Mouse (Mus musculus) cortical plate, adult 2 months (tissue): Measurements from ENCODE around the gene Efna3.

Experiments used
- CTCF ChIP-seq: fragments of 200-500 bp; IDR thresholded peaks from 2 replicates; pipeline ENCODE4 v1.5.1; 2011; ENCODE audit warnings: mild to moderate bottlenecking, control low read depth, low read length; ENCODE audit not compliant: insufficient read depth; ENCODE audit errors: extremely low read depth
- POLR2A ChIP-seq: fragments of 200-500 bp; IDR thresholded peaks from 2 replicates; pipeline ENCODE4 v1.6.1; 2011; ENCODE audit warnings: mild to moderate bottlenecking, low read length, control low read depth; ENCODE audit not compliant: insufficient read depth; ENCODE audit errors: extremely low read depth

DNA sequence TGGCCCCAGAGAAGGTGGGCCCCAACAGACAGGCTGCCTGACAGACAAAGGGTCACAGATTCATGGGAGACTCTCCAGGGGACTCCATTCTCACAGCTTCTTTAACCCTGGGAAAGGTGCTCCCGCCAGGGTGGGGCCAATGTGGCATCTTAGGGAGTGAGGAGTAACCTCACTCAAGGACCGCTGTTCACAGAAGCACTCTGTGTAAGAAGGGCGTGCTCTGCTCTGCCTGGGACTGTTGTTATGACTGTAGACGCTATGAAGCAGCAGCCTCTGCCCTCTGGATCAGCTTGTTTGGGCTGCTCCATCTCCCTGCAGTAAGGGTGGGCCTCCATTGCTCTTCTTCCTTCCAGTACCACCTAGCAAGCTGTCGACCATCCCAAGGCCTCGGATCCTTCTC lies 18.3 kb downstream of the Efna3 start:
- TF ChIP-seq CTCF (no peak), POLR2A (no peak)
